Mouse (Mus musculus): Measurements from ENCODE around the gene P2rx3.

DNA sequence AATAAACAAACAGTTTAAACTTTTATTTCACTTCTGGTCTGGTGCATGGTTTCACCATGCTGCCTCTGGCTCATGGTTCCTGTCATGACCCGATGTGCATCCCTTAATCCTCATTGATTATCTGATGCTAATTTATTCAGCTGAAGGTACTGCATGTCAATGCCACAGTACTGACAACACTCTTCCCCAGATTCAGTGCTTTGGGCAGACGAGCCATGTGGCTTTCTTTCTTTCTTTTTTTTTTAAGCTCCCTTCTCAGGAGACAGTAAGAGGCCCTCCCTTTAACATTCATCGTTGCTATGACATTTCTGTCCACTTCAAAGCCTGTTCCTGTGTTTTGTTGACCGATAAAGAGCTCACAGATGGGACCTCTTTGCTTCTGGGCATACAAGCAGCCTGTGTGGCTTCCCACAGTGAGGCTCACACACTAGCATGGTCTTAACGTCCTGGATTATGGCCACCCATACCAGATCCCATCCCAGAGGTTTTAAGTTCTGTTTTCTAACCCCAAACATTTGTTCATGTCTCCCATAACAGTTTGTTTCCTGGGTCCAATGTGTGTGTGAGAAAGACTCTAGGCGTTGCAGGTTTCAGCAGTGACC lies 74.3 kb downstream of the P2rx3 start:
- TF ChIP-seq CTCF (IDR thresholded peaks at IDR 0.05; ENCODE audit: low read depth, low read length) (no peak), POLR2A (IDR thresholded peaks at IDR 0.05; ENCODE audit: borderline replicate concordance, low read depth, low read length) (no peak)

Data from bone marrow macrophage, adult 2 months (primary cell).